Mouse (Mus musculus): ENCODE data around the gene Fgd2.
"Not testable (repeated sequence)": the region's sequence is repeated elsewhere in the genome, so short reads cannot be mapped to it uniquely, and the experiment has no call there.

The Fgd2 gene

DNA sequence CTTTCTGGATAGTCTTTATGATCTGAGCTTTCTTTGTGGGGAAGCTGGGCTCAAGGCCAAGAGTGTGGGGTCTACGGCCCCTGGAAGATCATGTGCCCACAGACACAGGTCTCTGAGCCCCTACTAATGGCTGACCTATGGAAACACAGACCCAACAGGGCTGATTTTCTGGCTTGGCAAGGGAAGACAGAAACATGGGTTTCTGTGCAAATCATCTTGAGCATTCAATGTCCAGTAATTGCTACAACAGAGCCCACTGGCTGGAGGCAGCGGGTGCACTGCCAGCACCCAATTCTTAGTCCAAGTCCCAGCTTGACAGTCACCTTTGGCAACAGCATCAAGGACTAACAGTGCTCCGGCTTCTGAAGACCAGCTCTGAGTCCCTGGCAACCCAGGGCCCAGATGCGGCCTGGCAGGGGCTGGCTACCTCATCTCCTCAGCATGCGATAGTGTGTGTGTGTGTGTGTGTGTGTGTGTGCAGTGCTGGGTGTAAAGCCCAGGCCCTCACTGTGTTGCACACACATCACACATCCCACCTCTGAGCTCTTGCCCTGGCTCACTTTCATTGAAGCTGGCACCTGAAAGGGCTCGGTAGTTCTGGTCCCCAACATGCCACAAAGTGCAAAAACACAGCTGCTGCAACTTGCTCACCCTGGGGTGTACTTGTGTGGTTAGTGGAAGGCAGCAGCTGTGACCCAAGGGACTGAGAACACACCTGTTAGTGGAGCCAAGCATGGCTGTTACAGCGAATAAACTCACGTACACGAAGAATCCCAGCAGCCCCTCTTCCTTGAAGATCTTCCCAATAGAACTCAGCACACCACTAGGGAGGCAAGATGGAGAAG lies 22.5 kb upstream of the Fgd2 start:
- no peak for DNase-seq

DNA sequence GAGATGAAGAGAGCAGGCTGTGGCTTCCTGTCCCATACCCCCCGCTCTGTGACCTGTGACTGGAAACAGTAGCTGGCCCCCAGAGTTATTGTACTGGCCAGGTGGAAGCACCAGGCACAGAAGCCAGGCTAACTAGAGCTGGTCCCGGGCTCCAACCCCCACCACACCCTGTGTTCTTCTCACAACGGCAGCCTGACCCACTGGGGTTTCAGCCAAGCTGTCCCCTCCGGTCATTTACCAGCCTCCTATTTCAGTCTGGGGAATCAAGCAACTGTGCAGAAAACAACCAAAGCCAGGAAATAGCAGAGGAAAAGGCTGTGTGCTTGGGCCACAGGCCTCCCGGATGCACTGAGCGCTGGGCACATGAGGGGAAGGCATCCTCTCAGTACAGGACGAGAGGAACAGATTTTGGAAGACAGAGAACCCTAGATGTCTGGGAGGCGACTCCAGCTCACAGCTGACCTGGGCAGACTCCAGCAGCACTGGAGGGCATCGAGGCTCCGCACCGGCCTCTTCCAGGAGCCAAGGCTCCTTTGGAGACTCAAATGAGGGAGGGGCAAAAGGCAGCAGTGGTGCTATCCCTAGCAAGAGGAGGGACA lies 21.4 kb upstream of the Fgd2 start:
- peak; percentile 62 to 81 for DNase-seq

DNA sequence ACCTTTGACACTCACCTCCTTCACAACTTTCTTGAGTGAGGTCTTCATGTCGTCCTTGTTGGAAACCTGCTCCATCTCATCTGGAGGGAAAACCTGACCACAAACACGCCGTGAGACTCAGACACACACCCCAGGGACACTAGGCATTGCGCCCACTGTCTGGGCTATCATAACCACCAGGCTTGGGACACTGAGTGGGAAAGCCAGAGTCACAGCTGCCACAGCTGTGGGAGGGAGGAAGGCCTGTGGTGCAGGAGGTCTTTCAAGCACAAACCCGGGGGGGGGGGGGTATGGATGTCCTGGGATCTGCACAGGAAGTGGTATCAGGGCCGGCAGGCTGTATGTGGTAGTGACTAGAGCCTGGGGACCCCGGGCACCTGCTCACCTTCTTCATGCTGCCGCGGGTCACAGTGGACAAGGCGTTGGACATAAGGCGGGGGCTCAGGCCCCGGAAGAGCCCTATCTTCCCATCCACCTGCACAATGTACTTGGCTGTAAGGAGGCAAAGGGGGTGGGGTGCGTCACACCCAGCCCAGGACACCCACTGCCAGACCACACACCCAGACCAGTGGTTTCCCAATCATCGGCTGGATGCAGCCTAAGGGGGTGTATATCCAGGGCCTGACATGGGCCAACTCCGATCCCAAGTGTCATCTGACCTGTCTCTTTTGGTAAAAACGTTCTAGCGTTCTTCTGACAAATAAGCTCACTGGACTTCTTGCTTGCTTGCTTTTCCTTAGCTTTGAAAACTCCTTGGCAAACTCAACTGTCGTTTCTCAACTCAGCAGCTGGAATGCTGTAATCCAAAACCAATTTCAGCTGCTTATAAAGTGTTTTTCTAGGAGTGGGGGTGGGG lies 20.1 kb upstream of the Fgd2 start:
- no peak for DNase-seq

- peak; percentile 57 to 84 for DNase-seq
Measured at GRCm38 (mm10) chr17:29341591-29342003, 19.1 kb upstream of the Fgd2 start.

- peak; percentile 42 to 77 for DNase-seq
Measured at GRCm38 (mm10) chr17:29342010-29342910, 18.5 kb upstream of the Fgd2 start.

DNA sequence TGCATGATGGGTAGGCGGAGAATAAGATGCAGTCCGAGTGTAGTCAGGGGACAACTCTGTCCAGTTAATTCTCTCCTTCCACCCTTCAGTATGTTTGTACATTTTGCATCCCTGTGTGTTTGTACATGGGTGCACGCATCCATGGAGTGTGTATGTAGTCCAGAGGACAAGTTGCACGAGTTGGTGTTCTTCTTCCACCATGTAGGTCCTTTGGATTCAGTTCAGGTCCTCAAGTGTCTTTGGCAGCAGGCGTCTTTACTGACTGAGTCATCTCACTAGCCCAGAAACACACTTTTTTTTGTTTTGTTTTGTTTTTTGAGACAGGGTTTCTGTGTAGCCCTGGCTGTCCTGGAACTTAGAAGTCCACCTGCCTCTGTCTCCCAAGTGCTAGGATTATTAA lies 17.5 kb upstream of the Fgd2 start:
- DNase-seq = no peak

DNA sequence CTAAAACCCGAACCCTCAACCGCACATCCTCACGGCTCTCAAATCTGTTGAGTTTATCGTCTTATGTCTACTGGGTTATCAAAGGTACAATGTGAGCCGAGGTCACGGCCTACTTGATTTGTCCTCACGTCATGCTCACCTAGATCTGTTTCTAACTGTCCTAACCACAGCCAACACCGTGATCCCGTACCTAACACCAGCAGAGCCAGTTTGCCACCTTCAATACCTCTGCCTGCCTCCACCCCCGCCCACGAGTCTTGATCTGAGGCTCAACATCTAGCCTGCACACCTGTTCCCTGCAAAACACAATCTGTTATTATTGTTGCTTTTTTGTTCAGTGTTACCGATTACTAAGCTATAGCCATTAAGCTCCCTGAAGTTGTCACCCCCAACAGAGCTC lies 15.4 kb upstream of the Fgd2 start:
- no peak for DNase-seq

GRCm38 (mm10) chr17:29346496-29347125 lies 14.1 kb upstream of the Fgd2 start:
- no peak for DNase-seq

DNA sequence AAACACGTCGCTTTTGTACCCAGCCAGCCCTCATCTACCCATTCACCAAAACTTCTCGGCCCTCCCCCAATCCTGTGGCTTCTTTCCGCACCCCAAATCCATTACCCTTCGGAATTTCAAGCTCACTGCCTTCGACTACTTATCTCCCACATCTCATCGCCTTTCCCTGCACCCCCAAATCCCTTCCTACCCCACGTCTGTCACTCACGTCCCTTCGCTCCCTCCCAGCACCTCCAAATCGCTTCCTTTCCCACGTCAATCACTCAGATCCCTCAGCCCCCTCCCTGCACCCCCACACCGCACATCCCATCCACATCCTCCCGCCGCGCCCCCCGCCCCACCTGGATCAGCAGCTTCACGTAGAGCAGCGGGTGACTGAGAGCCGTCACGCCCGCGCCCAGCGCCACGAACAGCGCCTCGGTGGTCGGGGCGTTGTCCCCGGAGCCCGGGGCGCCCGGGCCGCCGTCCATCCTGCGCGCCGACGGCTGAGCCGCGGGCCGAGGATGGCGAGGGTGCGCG lies 13.5 kb upstream of the Fgd2 start:
- DNase-seq = peak in 1 of 2 experiments; percentile 63

DNA sequence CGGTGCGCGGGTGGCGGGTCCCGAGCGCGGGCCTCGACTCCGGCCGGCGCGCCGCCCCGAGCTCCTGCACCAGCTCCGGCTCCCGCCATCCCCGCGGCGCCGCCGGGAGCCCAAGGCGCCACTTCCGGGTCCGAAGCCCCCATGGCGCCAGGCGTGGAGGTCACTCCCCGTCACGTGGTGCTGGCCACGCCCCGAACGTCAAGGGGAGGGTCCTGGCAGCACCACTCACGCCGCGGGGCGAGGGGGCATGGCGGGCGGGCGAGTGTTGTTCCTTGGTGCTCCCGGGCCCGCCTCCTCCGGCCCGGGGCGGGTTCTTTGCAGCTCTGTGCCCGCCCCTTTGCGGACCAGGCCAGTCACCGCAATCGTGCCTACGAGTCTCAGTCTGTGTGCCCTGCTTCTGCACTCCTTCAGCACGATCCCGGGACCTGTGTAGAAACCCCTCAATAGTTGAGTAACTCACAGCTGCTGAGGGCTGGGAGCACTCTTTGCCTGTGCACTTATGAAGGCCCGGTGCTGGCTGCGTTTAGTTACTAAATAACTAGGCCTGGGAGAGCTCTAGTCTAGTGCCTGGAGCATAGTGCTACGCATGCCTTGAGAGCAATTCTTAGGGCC lies 13.0 kb upstream of the Fgd2 start, which contains the start of gene Mtch1:
TSS of gene Mtch1 (minus strand) at position 290 of the 612 bp plus-strand sequence.
- peak; percentile 99 for DNase-seq

GRCm38 (mm10) chr17:29348996-29349395 lies 11.7 kb upstream of the Fgd2 start:
- DNase-seq = peak in 1 of 2 experiments; percentile 60

DNA sequence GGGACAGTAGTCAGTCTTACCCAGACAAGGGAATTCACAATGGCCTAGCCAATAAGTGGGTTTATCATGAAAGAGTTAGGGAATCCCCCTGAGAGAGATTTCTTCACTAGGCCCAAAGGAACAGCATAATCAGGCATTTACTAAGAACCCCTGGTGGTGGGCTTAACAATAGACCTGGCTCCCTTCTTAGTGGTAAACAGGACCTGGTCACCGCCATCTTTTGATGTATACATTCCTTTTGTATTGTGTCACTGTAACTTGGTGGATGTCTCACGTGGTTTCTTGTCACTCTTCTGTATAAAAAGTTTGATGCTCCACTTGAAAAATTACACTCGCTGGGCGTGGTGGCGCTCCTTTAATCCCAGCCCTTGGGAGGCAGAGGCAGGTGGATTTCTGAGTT lies 9.7 kb upstream of the Fgd2 start:
- DNase-seq = not testable (repeated sequence)

GRCm38 (mm10) chr17:29355461-29355840 lies 5.3 kb upstream of the Fgd2 start:
- DNase-seq = peak; percentile 38 to 75

- peak; percentile 84 to 93 for DNase-seq
Measured at GRCm38 (mm10) chr17:29355841-29356478, 4.8 kb upstream of the Fgd2 start.

GRCm38 (mm10) chr17:29356479-29356856 lies 4.2 kb upstream of the Fgd2 start:
- peak; percentile 81 to 93 for DNase-seq

GRCm38 (mm10) chr17:29356882-29357281 lies 3.8 kb upstream of the Fgd2 start:
- no peak for DNase-seq

GRCm38 (mm10) chr17:29358928-29359327 lies 1.8 kb upstream of the Fgd2 start:
- DNase-seq = no peak

DNA sequence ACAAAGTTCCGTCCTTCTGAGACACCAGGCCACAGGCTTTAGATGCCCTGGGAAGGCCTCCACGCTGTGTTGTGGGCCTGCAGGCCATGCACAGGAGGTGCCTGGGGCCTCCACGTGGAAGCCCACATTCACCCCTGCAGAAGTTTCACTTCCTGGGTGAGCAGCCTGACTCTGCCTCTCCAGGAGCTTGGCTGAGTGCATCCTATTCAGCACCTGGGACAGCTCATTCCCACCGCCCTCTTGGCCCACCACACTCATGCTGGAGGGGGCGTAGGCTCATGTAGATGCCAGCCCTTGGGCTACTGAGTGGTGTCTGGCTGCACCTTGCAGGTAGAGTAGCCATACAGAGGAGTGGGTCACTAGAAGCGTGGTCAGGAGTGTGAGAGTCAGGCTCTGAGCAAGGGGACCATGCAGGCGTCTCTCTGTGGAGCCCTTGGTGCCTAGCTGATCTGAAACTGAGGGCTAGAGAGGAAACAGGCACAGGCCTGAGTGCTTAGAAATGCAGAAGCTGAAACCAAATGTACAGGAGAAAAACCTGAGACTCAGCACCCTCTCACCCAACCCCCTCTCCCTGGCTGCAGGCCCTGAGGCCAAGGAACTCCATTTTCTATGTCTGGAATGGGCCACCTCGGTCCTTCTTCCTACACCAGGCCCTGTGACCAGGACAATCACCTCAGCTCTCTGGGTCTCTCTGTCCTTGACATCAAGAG lies 1.4 kb downstream of the Fgd2 start:
- no peak for DNase-seq

DNA sequence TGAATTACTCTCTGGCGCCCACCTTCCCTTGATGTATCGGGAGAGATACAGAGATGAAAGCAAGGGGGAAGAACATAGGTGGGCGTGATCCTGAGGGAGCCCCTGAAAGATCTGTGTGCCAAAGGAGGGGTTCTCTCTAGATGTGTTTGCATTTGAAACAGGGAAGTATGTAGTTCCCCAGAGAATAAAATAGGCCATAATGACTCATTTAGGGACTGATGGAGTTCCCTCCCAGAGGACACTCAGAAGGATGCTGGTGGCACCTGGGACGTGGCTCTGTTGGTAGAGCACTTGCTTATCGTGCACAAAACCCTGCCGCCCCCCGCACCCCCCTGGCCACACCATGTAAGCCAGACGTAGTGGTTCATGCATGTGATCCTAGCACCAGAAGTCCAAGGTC lies 2.4 kb downstream of the Fgd2 start:
- no peak for DNase-seq

- no peak for DNase-seq
Measured at GRCm38 (mm10) chr17:29365105-29365621, 4.4 kb downstream of the Fgd2 start.

Data from kidney, postnatal 25 days (tissue).